Mouse (Mus musculus): ENCODE measurements around the gene Prrc2b. TPM values are rescaled to one million over a fixed set of nuclear protein-coding genes. Genes with fewer than 3 reads are reported as not detected.

Prrc2b gene
- polyA plus RNA-seq, 1 experiment from 2014 or later = 7.7 TPM

DNA sequence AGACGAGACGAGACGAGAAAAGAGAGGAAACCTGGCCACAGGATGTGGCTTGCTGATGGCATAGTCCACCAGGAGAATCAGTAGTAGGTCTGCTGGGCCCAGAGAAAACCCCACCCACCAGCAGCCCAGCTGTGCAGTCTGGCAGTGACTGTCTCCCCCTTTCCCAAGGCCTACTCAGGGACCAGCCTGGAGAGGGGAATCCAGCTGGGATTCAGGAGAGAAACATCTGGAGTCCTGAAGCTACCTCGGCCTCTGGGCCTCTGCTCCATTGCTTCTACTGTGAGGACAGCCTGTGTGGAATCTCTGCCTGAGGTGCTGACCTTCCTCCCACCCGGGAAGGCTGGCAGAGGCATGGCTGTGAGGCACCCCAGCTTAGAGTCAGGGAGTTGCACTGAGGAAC is 29.7 kb upstream of the Prrc2b start:
- peak overlapping the region; percentile 43 for H3K4me2 ChIP-seq
- no peak for DNase-seq
- no peaks in the 10 kb centered on the region for H3K27me3 ChIP-seq
- peak overlapping the region; percentile 70 for H3K9ac ChIP-seq
- 29% methylated on average over 5 of the region's 5 CpGs for WGBS (ENCODE audit: insufficient replicate concordance)
- H3K4me1 ChIP-seq (replicated peaks) = peaks cover 56% of the 10 kb centered on the region
- no peak overlapping the region for H3K4me3 ChIP-seq (replicated peaks)
- no peaks in the 10 kb centered on the region for H3K36me3 ChIP-seq
- peak; percentile 52; the same call in 1 of the 2 replicates for ATAC-seq (ENCODE audit: low read depth)
- H3K9me3 ChIP-seq (replicated peaks) = peaks cover 9% of the 10 kb centered on the region; the same call in 1 of the 2 replicates
- H3K27ac ChIP-seq = peak overlapping the region; percentile 84

DNA sequence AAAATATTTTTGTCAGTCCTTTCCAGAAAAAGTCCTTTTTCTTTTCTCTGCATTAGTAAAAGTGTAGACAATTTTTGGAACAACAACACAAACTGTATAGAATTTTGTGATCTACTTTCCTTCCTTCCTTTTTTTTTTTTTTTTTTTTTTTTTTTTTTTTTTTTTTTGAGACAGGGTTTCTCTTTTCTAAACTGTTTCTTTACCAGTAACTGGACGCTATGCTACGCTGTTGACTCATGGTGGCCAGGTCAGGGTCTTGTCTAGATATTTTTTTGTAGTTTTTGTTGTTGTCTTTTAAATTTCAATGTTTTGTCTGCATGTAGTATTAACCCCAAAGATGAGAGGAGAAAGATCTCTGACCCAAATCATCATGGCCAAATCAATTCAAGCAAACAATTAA is 29.1 kb upstream of the Prrc2b start:
- H3K27me3 ChIP-seq = no peaks in the 10 kb centered on the region
- no peaks in the 10 kb centered on the region for H3K36me3 ChIP-seq
- H3K4me1 ChIP-seq (replicated peaks) = peaks cover 56% of the 10 kb centered on the region
- ATAC-seq (ENCODE audit: low read depth) (no peak), DNase-seq (no peak)
- 74% methylated on average over 2 of the region's 2 CpGs for WGBS (ENCODE audit: insufficient replicate concordance)
- no peak overlapping the region for H3K4me2 ChIP-seq
- H3K9ac ChIP-seq = no peak overlapping the region
- H3K9me3 ChIP-seq (replicated peaks) = peaks cover 5% of the 10 kb centered on the region; the same call in 1 of the 2 replicates
- H3K4me3 ChIP-seq (replicated peaks) = no peak overlapping the region
- H3K27ac ChIP-seq = peak overlapping the region; percentile 57

DNA sequence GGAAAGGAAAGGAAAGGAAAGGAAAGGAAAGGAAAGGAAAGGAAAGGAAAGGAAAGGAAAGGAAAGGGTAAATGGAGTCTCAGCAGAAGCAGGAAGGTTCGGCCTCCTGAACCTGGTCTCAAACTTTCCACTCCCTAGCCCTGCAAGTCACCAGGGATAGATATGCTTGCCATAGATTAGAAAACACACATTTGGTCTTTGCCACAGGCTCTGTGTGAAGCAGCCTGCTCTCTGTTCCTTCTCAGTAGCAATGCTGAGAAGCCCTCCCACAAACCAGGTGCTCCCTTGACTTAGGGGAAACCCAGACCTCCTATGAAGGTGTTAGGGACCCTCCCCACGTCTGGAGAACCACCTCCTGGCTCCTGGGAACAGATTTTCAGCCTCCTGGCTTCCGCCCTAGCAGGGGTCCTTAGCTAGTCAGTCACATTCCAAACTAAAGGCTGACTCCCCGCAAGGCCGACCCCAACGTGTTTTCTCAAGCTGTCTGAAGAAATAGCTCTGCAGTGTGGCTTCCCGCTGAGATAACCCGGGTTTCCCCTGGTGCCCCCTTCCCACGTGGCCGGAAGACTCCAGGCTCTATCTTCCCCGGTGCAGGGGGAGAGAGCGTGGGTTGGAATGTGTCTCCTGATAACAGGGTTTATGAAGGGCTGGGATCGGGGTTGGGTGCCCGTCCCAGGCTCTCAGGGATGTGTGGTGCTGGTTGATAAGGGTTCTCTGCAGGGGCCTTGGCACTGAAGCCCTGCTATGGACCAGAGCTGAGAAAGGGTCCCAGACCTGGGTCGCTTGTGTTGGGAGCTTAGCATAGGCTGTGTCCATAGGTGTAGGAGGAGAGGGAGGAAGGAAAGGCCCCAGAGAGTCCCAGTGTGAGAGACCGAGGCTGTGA is 23.0 kb upstream of the Prrc2b start:
- peak overlapping the region; percentile 100 for H3K27ac ChIP-seq
- no peaks in the 10 kb centered on the region for H3K27me3 ChIP-seq
- H3K36me3 ChIP-seq = no peaks in the 10 kb centered on the region
- H3K4me3 ChIP-seq (replicated peaks) = peak overlapping the region; percentile 55
- 4% methylated on average over 16 of the region's 16 CpGs for WGBS (ENCODE audit: insufficient replicate concordance)
- H3K4me2 ChIP-seq = peak overlapping the region; percentile 81
- H3K9ac ChIP-seq = peak overlapping the region; percentile 87
- ATAC-seq (ENCODE audit: low read depth) (peak; percentile 94), DNase-seq (peak; percentile 96)
- H3K4me1 ChIP-seq (replicated peaks) = peaks cover 91% of the 10 kb centered on the region
- H3K9me3 ChIP-seq (replicated peaks) = no peaks in the 10 kb centered on the region

DNA sequence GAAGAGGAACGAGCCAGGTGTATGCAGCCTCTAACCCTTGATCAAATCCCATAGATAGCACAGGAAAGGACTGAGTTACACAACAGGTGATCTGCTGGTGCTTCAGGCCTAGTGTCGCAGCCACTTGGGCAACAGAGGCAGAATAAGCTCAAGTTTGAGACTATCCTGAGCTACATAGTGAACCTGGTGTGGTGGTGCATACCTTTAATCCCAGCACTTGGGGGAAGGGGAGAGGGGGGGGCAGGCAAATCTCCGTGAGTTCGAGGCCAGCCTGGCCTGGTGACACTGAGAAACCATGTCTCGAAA is 22.4 kb upstream of the Prrc2b start:
- Histone ChIP-seq H3K4me3 (replicated peaks) (peak overlapping the region; percentile 30), H3K4me2 (peak overlapping the region; percentile 81)

DNA sequence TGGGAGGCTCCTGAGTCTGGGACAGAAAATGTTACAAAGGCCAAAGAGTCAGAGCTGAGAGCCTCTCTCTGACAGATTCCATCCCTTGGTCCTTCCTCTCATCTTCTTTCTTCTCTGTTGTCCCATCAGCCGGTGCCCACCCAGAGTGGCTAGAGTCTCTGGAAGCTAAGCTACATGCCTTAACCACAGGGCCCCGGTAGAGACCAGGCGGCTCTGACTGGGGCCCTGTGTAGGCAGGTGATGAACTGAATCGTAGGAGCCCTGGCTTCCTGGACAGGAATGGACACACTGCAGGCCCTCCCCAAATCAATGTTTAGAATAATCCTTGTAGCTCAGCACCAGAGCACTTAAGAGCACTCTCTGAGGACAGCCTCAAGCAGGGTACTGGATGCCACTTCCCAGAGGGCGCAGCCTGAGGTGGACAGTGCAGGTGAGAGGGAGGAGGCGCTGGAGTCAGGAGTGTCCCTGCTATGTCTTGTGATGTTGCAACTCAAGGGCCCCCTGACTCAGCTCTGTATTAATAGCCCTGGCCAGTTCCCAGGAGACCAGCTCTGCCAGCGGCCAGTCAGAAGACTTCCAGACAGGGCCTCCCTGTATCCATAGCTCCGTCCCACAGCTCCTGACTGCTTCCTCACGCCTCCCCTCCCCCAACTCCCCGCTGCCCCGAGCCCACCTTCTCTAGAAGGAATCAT is 21.4 kb upstream of the Prrc2b start:
- Histone ChIP-seq H3K9ac (peak overlapping the region; percentile 87), H3K4me2 (peak overlapping the region; percentile 0; the same call in 1 of the 2 replicates), H3K9me3 (replicated peaks) (no peaks in the 10 kb centered on the region), H3K27ac (peak overlapping the region; percentile 100), H3K36me3 (no peaks in the 10 kb centered on the region), H3K27me3 (no peaks in the 10 kb centered on the region), H3K4me1 (replicated peaks) (peaks cover 94% of the 10 kb centered on the region), H3K4me3 (replicated peaks) (no peak overlapping the region)
- DNase-seq (no peak), ATAC-seq (ENCODE audit: low read depth) (no peak)
- WGBS (ENCODE audit: insufficient replicate concordance) = 60% methylated on average over 11 of the region's 11 CpGs

More for the DNA sequence above, 22.4 kb upstream of the Prrc2b start:
- H3K9ac ChIP-seq = peak overlapping the region; percentile 87
- DNase-seq (no peak), ATAC-seq (ENCODE audit: low read depth) (peak; percentile 70)
- peaks cover 92% of the 10 kb centered on the region for H3K4me1 ChIP-seq (replicated peaks)
- H3K36me3 ChIP-seq = no peaks in the 10 kb centered on the region
- WGBS (ENCODE audit: insufficient replicate concordance) = 39% methylated on average over 5 of the region's 5 CpGs
- H3K9me3 ChIP-seq (replicated peaks) = no peaks in the 10 kb centered on the region
- peak overlapping the region; percentile 100 for H3K27ac ChIP-seq
- no peaks in the 10 kb centered on the region for H3K27me3 ChIP-seq

GRCm38 (mm10) chr2:32130435-32130834 is 20.4 kb upstream of the Prrc2b start:
- H3K36me3 ChIP-seq = no peaks in the 10 kb centered on the region
- H3K27ac ChIP-seq = peak overlapping the region; percentile 100
- 28% methylated on average over 6 of the region's 6 CpGs for WGBS (ENCODE audit: insufficient replicate concordance)
- H3K4me1 ChIP-seq (replicated peaks) = peaks cover 86% of the 10 kb centered on the region
- H3K27me3 ChIP-seq = no peaks in the 10 kb centered on the region
- DNase-seq (peak; percentile 69), ATAC-seq (ENCODE audit: low read depth) (no peak)
- H3K9ac ChIP-seq = peak overlapping the region; percentile 66
- no peaks in the 10 kb centered on the region for H3K9me3 ChIP-seq (replicated peaks)
- peak overlapping the region; percentile 52; the same call in 1 of the 2 replicates for H3K4me2 ChIP-seq
- H3K4me3 ChIP-seq (replicated peaks) = no peak overlapping the region

DNA sequence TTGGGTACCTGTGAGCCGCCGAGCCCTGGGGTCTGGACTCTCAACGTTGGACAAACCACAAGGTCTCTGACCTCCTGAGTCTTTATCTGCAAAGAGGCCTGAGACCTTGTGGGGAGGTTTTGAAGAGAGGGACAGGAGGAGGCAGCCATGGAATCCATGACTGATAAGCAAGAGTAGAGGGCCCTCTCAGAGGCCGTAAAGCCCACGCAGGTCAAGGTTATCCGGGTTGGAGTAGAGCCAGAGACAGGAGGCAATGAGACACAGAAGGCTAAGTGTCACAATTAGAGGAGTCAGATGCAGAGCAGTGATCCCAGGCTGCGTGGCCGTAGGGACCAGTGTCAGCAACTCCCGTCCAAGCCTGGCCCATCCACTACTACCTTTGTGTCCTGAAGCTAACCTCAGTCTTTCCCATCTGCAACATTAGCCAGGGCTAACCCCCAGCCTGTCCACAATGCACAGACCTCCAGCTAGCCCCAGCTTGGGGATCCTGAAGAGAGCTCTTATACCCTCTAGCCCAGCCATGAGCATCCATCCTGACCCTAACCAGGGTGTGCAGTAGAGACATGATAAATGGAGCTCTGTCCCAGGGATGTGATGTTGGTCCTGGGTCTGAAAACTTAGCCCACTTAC is 19.6 kb upstream of the Prrc2b start:
- Histone ChIP-seq H3K4me3 (replicated peaks) (no peak overlapping the region), H3K4me2 (peak overlapping the region; percentile 52), H3K9ac (peak overlapping the region; percentile 66), H3K36me3 (no peaks in the 10 kb centered on the region), H3K9me3 (replicated peaks) (no peaks in the 10 kb centered on the region), H3K27me3 (no peaks in the 10 kb centered on the region), H3K27ac (peak overlapping the region; percentile 100), H3K4me1 (replicated peaks) (peaks cover 78% of the 10 kb centered on the region)
- 39% methylated on average over 9 of the region's 9 CpGs for WGBS (ENCODE audit: insufficient replicate concordance)
- no peak for DNase-seq
- ATAC-seq (ENCODE audit: low read depth) = no peak

- ATAC-seq (ENCODE audit: low read depth) (no peak), DNase-seq (no peak)
- Histone ChIP-seq H3K27me3 (no peaks in the 10 kb centered on the region), H3K36me3 (no peaks in the 10 kb centered on the region), H3K4me2 (peak overlapping the region; percentile 52), H3K9me3 (replicated peaks) (no peaks in the 10 kb centered on the region), H3K9ac (peak overlapping the region; percentile 66), H3K4me1 (replicated peaks) (peaks cover 76% of the 10 kb centered on the region), H3K4me3 (replicated peaks) (peak overlapping the region; percentile 21; the same call in 1 of the 2 replicates), H3K27ac (peak overlapping the region; percentile 100)
- WGBS (ENCODE audit: insufficient replicate concordance) = 50% methylated on average over 6 of the region's 6 CpGs
These were observed 18.9 kb upstream of the Prrc2b start for GRCm38 (mm10) chr2:32131866-32132566.

DNA sequence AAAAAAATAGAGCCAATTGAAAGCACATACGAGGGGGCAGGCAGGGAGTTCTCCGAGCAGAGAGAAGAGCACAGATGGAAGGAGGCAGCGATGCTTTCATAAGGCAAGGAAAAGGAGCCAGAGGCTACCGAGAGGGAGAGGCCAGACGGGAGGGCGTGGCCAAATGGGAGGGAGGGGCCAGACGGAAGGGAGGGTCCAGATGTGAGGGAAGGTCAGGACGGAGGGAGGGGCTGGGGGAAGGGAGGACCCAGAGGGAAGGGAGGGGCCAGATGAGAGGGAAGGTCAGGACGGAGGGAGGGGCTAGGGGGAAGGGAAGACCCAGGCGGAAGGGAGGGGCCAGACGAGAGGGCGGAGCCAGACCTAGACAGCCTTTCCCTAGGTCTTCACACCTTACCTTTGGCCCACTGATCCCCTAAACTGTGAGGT is 18.3 kb upstream of the Prrc2b start:
- Histone ChIP-seq H3K9me3 (replicated peaks) (no peaks in the 10 kb centered on the region), H3K4me1 (replicated peaks) (peaks cover 74% of the 10 kb centered on the region), H3K9ac (peak overlapping the region; percentile 66), H3K4me2 (peak overlapping the region; percentile 52), H3K27me3 (no peaks in the 10 kb centered on the region), H3K4me3 (replicated peaks) (peak overlapping the region; percentile 21; the same call in 1 of the 2 replicates), H3K27ac (peak overlapping the region; percentile 100), H3K36me3 (no peaks in the 10 kb centered on the region)
- peak; percentile 92 for DNase-seq
- WGBS (ENCODE audit: insufficient replicate concordance) = 2% methylated on average over 12 of the region's 12 CpGs
- peak; percentile 14 for ATAC-seq (ENCODE audit: low read depth)

DNA sequence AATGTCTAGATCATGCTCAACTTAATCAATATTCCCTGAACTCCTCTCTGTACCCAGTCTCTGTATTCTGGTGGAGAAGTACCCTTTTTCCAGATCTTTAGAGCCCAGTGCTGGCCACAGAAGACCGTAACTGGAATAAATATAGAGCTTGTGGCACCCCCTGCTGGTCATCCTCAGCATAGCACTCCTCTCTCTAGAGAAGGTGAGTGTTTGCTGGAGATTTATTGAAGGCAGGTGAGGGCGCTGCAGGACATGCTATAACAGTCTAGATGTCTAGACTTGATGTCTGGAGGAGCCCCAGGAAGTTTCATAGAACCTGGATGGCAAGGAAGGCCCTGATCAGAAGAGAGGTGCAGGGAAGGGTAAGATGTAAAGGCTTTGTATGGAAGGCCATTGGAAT is 16.8 kb upstream of the Prrc2b start:
- no peak overlapping the region for H3K9ac ChIP-seq
- no peaks in the 10 kb centered on the region for H3K9me3 ChIP-seq (replicated peaks)
- no peak overlapping the region for H3K4me2 ChIP-seq
- peak; percentile 81 for DNase-seq
- peaks cover 69% of the 10 kb centered on the region for H3K4me1 ChIP-seq (replicated peaks)
- H3K36me3 ChIP-seq = no peaks in the 10 kb centered on the region
- H3K4me3 ChIP-seq (replicated peaks) = no peak overlapping the region
- WGBS (ENCODE audit: insufficient replicate concordance) = 2% methylated on average over 2 of the region's 2 CpGs
- ATAC-seq (ENCODE audit: low read depth) = no peak
- no peaks in the 10 kb centered on the region for H3K27me3 ChIP-seq
- peak overlapping the region; percentile 100; the same call in 1 of the 2 replicates for H3K27ac ChIP-seq

Data from liver, embryonic 13.5 days (tissue).